Mouse (Mus musculus): ENCODE results near the gene Inpp5e.
"Not testable (repeated sequence)": the region's sequence is repeated elsewhere in the genome, so short reads cannot be mapped to it uniquely, and the experiment has no call there.

Gene Inpp5e

DNA sequence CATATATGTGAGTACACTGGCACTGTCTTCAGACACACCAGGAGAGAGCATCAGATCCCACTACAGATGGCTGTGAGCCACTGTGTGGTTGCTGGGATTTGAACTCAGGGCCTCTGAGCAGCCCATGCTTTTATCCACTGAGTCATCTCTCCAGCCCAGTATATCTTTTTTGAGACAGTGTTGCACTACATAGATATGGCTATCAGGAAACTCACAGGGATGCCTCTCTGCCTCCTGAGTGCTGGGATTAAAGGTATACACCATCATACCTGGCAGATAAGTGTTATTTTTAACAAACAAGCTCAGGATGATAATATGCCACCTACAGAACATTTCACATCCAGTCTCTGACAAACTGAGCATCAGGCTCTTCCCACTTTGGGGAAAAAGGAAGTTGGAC, 8.1 kb upstream of the Inpp5e start:
- no peak for DNase-seq

DNA sequence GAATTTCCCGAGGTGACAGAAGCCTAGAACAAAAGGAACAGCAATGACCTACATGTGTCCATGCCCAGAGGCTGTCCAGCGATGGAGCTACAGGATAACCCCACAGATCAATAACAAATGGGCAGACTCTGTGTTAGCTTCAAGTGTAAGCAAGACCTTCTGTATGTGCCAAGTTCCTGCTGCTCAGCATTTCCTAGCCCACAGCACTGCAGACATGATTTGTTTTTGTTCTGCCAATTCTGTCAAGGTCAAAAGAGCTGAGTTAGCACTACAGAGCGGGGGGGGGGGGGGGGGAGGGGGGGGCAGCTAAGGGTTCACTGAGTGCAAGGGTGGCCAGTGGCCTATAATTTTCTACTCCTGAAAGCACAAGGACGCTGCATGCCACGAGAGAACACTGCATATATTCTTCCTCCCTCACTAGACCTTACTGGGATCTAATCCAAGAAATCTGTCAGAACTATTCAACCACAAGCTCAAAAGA, 2.0 kb upstream of the Inpp5e start:
- no peak for DNase-seq

DNA sequence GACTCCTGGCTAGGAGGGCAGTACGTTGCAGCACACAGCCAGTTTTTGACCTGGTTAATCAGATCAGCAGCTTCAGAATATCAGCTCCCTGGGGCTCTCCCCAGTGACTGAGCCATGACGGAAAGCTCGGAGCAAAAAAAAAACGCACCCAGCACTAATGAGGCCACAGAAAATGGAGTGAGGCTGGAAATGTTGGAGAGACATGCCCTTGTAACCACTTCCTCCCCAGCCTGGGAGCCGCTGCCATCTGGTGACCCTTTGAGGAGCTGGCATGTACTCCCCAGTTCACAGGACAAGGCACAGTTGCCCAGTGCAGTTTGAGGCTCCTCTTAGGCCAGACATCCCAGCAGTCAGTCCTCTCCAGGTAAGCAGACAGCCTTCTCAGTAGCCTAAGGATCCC, 1.1 kb upstream of the Inpp5e start:
- no peak for DNase-seq

- no peak for DNase-seq
Observed at GRCm38 (mm10) chr2:26409362-26409761, 359 bp upstream of the Inpp5e start.

DNA sequence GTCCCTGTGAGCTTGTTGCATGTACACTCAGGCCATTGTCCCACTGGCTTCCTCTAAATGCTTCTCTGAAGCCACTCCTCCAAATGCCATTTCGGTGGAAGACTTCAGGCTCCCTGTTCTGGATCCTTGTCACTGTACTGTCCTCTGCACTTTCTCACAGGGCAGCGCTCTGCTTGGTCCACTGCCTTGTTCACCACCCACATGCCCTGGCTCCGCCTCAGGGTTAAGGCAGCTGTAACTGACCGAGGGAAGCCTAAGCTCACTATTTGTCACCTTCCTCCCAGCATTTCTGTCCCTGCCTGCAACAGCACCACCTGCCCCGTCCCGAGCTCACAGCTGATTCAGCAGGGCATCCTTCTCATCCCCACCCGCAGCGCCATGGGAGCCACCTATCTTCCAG, 5.7 kb downstream of the Inpp5e start:
- no peak for DNase-seq

DNA sequence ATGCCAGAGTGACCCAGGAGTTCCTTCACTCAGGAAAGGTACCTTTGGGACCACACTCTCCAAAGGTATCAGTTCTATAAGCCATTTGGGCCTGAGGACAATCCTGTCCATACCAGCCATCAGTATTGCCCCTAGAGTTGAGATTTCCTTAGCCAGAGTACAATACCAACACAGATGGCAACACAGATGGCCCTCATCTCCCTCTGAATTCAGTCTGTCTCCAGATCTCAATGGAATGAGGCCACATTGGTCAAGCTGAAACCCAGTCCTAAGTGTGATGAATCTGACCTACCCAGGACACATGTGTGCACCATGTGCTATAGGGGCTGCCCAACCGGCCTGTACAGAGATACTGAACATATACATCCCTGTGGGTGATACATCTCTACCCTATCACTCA, 6.7 kb downstream of the Inpp5e start:
- no peak for DNase-seq

GRCm38 (mm10) chr2:26401023-26401422, 8.0 kb downstream of the Inpp5e start:
- no peak for DNase-seq

GRCm38 (mm10) chr2:26400296-26400695, 8.7 kb downstream of the Inpp5e start:
- DNase-seq, result no peak

DNA sequence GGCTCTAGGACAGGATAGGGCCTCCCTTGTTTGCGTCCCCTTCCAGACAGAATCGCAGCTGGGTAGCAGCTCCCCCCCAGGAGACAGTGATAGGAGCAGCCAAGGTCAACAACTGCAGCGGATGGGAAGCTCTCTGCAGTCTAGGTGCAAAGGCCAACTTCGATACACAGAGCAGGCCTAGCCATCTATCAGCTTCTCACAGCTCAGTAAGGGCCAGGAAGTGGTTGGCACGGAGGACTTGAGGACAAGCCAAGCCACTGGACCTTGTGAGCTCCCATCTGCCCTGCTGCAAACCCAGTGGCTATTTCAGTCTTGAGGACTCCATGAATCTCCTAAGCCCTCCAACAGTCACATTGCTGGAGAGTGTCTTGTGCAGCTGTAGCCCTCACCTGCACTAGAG, 9.4 kb downstream of the Inpp5e start:
- no peak for DNase-seq

DNA sequence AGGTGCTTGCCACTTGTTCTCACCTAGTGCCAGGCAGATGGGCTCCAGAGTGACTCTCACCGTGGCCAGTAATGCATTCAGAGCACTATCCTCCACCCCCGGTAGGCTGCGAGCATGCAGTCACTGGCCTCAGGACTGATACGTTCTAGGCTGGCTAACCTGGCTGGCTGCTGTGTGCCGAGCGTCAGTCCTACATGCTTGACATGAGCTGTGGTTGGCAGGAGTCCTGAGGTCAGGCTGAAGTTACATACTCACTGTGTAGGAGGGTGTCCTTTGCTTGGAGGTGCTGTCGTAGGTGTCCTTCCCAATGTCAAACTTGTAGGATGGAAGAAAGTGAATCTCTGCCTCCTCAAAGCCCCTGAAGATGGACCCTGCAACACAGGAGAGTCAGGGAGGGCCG, 10.0 kb downstream of the Inpp5e start:
- DNase-seq, result no peak

DNA sequence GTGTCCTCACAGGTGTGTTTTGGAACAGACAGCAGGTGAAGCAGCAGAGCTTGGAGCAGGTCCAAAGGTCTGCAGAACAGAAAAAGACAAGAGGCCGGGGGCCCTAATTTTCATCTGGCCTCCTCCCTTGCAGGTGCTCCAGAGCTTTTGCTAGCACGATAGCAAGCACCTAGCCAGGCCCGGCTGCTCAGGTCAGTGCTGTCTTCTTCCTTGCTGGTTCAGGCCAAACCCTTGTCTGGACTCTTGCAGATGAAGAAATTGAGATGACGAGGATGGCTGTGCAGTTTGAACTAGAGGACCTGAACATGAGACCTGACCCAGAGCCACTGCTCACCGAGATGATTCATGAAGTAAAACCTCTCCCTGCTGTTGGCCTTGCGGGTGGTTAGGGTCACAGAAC, 17.4 kb downstream of the Inpp5e start:
- no peak for DNase-seq

GRCm38 (mm10) chr2:26390954-26391353, 18.0 kb downstream of the Inpp5e start:
- no peak for DNase-seq

DNA sequence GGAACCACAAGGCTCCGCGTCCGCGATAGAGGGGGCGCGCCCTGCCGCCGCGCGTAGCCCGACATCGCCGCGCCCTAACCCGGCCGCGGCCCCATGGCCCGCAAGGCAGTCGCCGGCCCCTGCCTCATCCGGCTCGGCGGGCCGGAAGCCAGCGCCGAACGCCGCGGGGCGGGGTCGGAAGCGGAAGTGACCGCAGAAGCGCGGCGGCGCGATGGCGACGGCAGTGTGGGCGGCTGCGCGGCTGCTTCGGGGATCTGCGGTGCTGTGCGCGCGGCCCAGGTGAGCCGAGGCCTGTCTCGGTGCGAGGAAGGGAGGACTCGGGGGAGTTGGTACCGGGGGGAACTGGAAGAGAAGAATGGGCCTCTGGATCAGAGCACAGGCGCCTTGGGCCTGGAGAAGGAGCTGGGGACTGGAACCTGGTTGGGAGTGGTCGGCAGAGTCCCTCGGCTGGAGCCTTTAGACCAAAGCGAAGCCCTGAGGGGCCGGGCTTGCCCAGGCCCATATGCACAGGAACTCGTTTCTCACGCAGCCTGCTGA, 19.8 kb downstream of the Inpp5e start, which contains the start of the genes Entr1 and Pmpca:
Entr1 (minus strand) TSS at position 163 of the 537 bp plus-strand sequence.
Pmpca (plus strand) TSS at position 186 of the 537 bp plus-strand sequence.
- peak; percentile 77 to 83 for DNase-seq

- peak; percentile 12 to 22 for DNase-seq
Observed at GRCm38 (mm10) chr2:26388682-26389153, 20.3 kb downstream of the Inpp5e start.

DNA sequence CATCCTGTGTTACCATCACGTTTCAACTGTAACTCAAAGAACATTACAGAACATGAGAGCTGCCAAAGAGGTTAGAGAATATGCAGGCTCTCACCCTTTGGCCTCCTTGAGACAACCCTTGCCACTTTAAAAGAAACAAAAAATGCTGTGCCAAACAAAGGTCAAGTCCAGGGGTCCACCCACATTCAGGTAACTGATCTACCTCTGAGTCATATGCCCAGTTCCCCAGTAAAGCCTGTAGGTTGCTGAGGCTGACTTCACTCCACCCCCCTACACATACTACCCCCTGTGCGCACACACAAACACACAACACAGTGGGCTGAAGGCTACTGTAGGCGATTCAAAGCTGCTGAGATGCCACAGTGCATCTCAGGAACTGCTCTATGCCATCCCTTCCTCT, 21.3 kb downstream of the Inpp5e start:
- DNase-seq, result no peak

GRCm38 (mm10) chr2:26380871-26381270, 28.1 kb downstream of the Inpp5e start:
- not testable (repeated sequence) for DNase-seq

DNA sequence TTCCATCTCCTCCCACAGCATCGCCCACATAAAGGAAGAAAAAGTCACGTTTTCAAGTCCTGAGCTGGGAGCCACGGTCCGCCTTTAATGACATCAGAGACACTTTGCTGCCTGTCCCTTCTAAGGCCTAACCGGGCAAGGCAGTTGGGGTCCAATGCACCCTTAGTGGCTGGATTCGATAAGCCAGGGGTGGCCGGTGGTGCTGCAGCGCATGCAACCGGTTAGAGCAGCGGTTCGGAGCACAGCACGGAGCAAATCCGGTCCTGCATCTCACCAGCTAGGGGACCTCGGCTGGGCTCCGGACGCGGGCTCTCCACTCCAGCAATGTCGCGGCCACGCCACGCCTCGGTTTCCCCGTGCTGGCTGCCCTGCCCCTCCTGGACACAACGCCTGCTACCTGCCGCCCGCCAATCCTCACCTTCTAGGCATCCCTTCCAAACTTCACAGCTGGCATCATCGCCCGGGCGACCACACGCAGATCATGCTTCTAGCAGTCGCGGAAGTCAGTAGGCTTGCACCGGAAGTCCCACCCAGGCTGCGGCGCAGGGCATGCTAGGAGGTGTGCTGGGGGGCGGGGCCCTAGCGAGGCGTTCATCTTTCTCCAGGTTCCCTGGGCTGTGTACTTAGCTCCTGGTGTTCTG, 28.8 kb downstream of the Inpp5e start, which contains the start of gene Snapc4:
Snapc4 (minus strand) TSS at position 523 of the 641 bp plus-strand sequence.
- peak; percentile 83 to 89 for DNase-seq

GRCm38 (mm10) chr2:26372396-26372795, 36.6 kb downstream of the Inpp5e start:
- DNase-seq, result no peak

- DNase-seq, result no peak
Observed at GRCm38 (mm10) chr2:26368572-26368971, 40.4 kb downstream of the Inpp5e start.

GRCm38 (mm10) chr2:26367911-26368310, 41.1 kb downstream of the Inpp5e start:
- no peak for DNase-seq

GRCm38 (mm10) chr2:26364738-26365465, 44.1 kb downstream of the Inpp5e start:
- DNase-seq, result peak; percentile 42 to 48

GRCm38 (mm10) chr2:26363481-26363880, 45.5 kb downstream of the Inpp5e start:
- DNase-seq, result no peak

- DNase-seq, result no peak
Observed at GRCm38 (mm10) chr2:26362991-26363390, 46.0 kb downstream of the Inpp5e start.

DNA sequence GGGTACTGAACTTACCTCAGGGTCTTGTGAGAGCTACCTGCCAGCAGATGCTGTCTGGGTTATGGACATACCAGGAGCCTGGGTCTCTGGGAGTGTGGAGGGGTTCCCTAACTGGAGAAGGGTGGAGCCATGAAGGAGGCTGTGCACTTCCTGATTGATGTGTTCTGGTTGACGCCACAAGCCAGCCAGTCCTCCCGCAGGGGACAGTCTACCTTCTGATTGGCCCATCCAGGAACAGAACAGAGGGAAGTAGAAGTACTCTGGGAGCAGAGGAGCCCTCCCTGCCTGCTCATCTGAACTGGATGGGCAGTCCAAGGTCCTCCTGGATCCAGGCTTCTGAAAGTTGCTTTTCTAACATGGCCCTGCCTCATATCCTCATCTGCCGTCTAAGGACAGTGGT, 48.2 kb downstream of the Inpp5e start, which contains the start of gene Card9:
Card9 (minus strand) TSS at position 147 of the 400 bp plus-strand sequence.
- peak; percentile 49 to 56 for DNase-seq

All from lung, adult 18-20 months (tissue).